Mouse (Mus musculus): Measurements from ENCODE around the gene Ptafr. TPM values are rescaled to one million over a fixed set of nuclear protein-coding genes. Genes with fewer than 3 reads are reported as not detected.

Gene Ptafr
- polyA plus RNA-seq (2014; fragmentation: Nextera tagmentation; extraction: Ambion mirVana), result 0.73 and 0.85 TPM in 2 replicates

- Histone ChIP-seq H3K4me2 (peak within 1 kb of the TSS; percentile 12; the same call in 1 of the 2 replicates), H3K36me3 (ENCODE audit: control insufficient read depth, insufficient read depth, low read length) (no peaks in the 10 kb centered on the region), H3K27ac (ENCODE audit: low read depth, low read length) (no peak within 1 kb of the TSS), H3K9me3 (ENCODE audit: control insufficient read depth, low read length) (no peaks in the 10 kb centered on the region), H3K9ac (ENCODE audit: low read depth, low read length) (no peak within 1 kb of the TSS), H3K4me1 (replicated peaks; ENCODE audit: control insufficient read depth, insufficient read depth, low read length) (peaks cover 5% of the 10 kb centered on the region), H3K4me3 (ENCODE audit: low read depth, low read length) (no peak within 1 kb of the TSS), H3K27me3 (replicated peaks; ENCODE audit: control insufficient read depth, insufficient read depth, low read length) (no peaks in the 10 kb centered on the region)
- no peak for DNase-seq (ENCODE audit: low spot score)
- ATAC-seq (replicated peaks; ENCODE audit: low FRiP score), result 0 out of 2 replicates have a peak, but pooled peaks have one; percentile 26
- WGBS, result 19% methylated on average over 4 of the region's 4 CpGs
These were observed at the start of gene Ptafr for GRCm38 (mm10) chr4:132563965-132564364. Gene Ptafr, plus strand, starts transcription at chr4:132564067.

- Histone ChIP-seq H3K9me3 (ENCODE audit: control insufficient read depth, low read length) (no peaks in the 10 kb centered on the region), H3K27me3 (replicated peaks; ENCODE audit: control insufficient read depth, insufficient read depth, low read length) (no peaks in the 10 kb centered on the region), H3K27ac (ENCODE audit: low read depth, low read length) (peak overlapping the region; percentile 82), H3K4me2 (peak overlapping the region; percentile 100), H3K36me3 (ENCODE audit: control insufficient read depth, insufficient read depth, low read length) (no peaks in the 10 kb centered on the region), H3K9ac (ENCODE audit: low read depth, low read length) (peak overlapping the region; percentile 68), H3K4me3 (ENCODE audit: low read depth, low read length) (peak overlapping the region; percentile 65), H3K4me1 (replicated peaks; ENCODE audit: control insufficient read depth, insufficient read depth, low read length) (peaks cover 24% of the 10 kb centered on the region)
- DNase-seq (ENCODE audit: low spot score) (peak; percentile 89), ATAC-seq (replicated peaks; ENCODE audit: low FRiP score) (no peak)
- under 1% methylated on average over 21 of the region's 21 CpGs for WGBS
These were observed 49.2 kb upstream of the Ptafr start for GRCm38 (mm10) chr4:132514555-132515135.

GRCm38 (mm10) chr4:132515369-132516155 is 48.3 kb upstream of the Ptafr start:
- Histone ChIP-seq H3K4me1 (replicated peaks; ENCODE audit: control insufficient read depth, insufficient read depth, low read length) (peaks cover 23% of the 10 kb centered on the region), H3K4me2 (peak overlapping the region; percentile 100), H3K4me3 (ENCODE audit: low read depth, low read length) (peak overlapping the region; percentile 65), H3K27ac (ENCODE audit: low read depth, low read length) (peak overlapping the region; percentile 82), H3K9ac (ENCODE audit: low read depth, low read length) (peak overlapping the region; percentile 68), H3K27me3 (replicated peaks; ENCODE audit: control insufficient read depth, insufficient read depth, low read length) (no peaks in the 10 kb centered on the region), H3K36me3 (ENCODE audit: control insufficient read depth, insufficient read depth, low read length) (no peaks in the 10 kb centered on the region), H3K9me3 (ENCODE audit: control insufficient read depth, low read length) (no peaks in the 10 kb centered on the region)
- ATAC-seq (replicated peaks; ENCODE audit: low FRiP score) (peak; percentile 90), DNase-seq (ENCODE audit: low spot score) (peak; percentile 77)
- WGBS, result 20% methylated on average over 22 of the region's 22 CpGs

- WGBS, result 64% methylated on average over 8 of the region's 8 CpGs
- Histone ChIP-seq H3K27ac (ENCODE audit: low read depth, low read length) (no peak overlapping the region), H3K27me3 (replicated peaks; ENCODE audit: control insufficient read depth, insufficient read depth, low read length) (no peaks in the 10 kb centered on the region), H3K4me3 (ENCODE audit: low read depth, low read length) (no peak overlapping the region), H3K36me3 (ENCODE audit: control insufficient read depth, insufficient read depth, low read length) (no peaks in the 10 kb centered on the region), H3K4me2 (no peak overlapping the region), H3K9ac (ENCODE audit: low read depth, low read length) (no peak overlapping the region), H3K9me3 (ENCODE audit: control insufficient read depth, low read length) (no peaks in the 10 kb centered on the region), H3K4me1 (replicated peaks; ENCODE audit: control insufficient read depth, insufficient read depth, low read length) (peaks cover 16% of the 10 kb centered on the region)
- DNase-seq (ENCODE audit: low spot score) (no peak), ATAC-seq (replicated peaks; ENCODE audit: low FRiP score) (no peak)
These were observed 45.8 kb upstream of the Ptafr start for GRCm38 (mm10) chr4:132518066-132518465.

GRCm38 (mm10) chr4:132519188-132519587 is 44.7 kb upstream of the Ptafr start:
- H3K4me3 ChIP-seq (ENCODE audit: low read depth, low read length), result no peak overlapping the region
- peaks cover 8% of the 10 kb centered on the region for H3K4me1 ChIP-seq (replicated peaks; ENCODE audit: control insufficient read depth, insufficient read depth, low read length)
- H3K9ac ChIP-seq (ENCODE audit: low read depth, low read length), result no peak overlapping the region
- H3K27ac ChIP-seq (ENCODE audit: low read depth, low read length), result no peak overlapping the region
- WGBS, result 84% methylated on average over 3 of the region's 3 CpGs
- H3K27me3 ChIP-seq (replicated peaks; ENCODE audit: control insufficient read depth, insufficient read depth, low read length), result no peaks in the 10 kb centered on the region
- no peak overlapping the region for H3K4me2 ChIP-seq
- DNase-seq (ENCODE audit: low spot score), result no peak
- H3K9me3 ChIP-seq (ENCODE audit: control insufficient read depth, low read length), result no peaks in the 10 kb centered on the region
- H3K36me3 ChIP-seq (ENCODE audit: control insufficient read depth, insufficient read depth, low read length), result no peaks in the 10 kb centered on the region
- ATAC-seq (replicated peaks; ENCODE audit: low FRiP score), result no peak

- peak overlapping the region; percentile 25; the same call in 1 of the 2 replicates for H3K27ac ChIP-seq (ENCODE audit: low read depth, low read length)
- DNase-seq (ENCODE audit: low spot score), result no peak
These were observed 39.5 kb upstream of the Ptafr start for GRCm38 (mm10) chr4:132524321-132524741.

GRCm38 (mm10) chr4:132524808-132525207 is 39.1 kb upstream of the Ptafr start:
- peak; percentile 44 for ATAC-seq (replicated peaks; ENCODE audit: low FRiP score)
- no peak for DNase-seq (ENCODE audit: low spot score)
- H3K27ac ChIP-seq (ENCODE audit: low read depth, low read length), result peak overlapping the region; percentile 25; the same call in 1 of the 2 replicates
- no peaks in the 10 kb centered on the region for H3K27me3 ChIP-seq (replicated peaks; ENCODE audit: control insufficient read depth, insufficient read depth, low read length)
- H3K9me3 ChIP-seq (ENCODE audit: control insufficient read depth, low read length), result no peaks in the 10 kb centered on the region
- 53% methylated on average over 6 of the region's 6 CpGs for WGBS
- H3K9ac ChIP-seq (ENCODE audit: low read depth, low read length), result no peak overlapping the region
- no peak overlapping the region for H3K4me2 ChIP-seq
- H3K36me3 ChIP-seq (ENCODE audit: control insufficient read depth, insufficient read depth, low read length), result peaks cover 2% of the 10 kb centered on the region; the same call in 1 of the 2 replicates
- H3K4me1 ChIP-seq (replicated peaks; ENCODE audit: control insufficient read depth, insufficient read depth, low read length), result peaks cover 23% of the 10 kb centered on the region
- no peak overlapping the region for H3K4me3 ChIP-seq (ENCODE audit: low read depth, low read length)

More at GRCm38 (mm10) chr4:132524321-132524741, 39.5 kb upstream of the Ptafr start:
- Histone ChIP-seq H3K4me1 (replicated peaks; ENCODE audit: control insufficient read depth, insufficient read depth, low read length) (peaks cover 18% of the 10 kb centered on the region), H3K4me3 (ENCODE audit: low read depth, low read length) (no peak overlapping the region), H3K36me3 (ENCODE audit: control insufficient read depth, insufficient read depth, low read length) (no peaks in the 10 kb centered on the region), H3K27me3 (replicated peaks; ENCODE audit: control insufficient read depth, insufficient read depth, low read length) (no peaks in the 10 kb centered on the region), H3K9me3 (ENCODE audit: control insufficient read depth, low read length) (no peaks in the 10 kb centered on the region), H3K9ac (ENCODE audit: low read depth, low read length) (no peak overlapping the region), H3K4me2 (no peak overlapping the region)
- 35% methylated on average over 11 of the region's 11 CpGs for WGBS
- no peak for ATAC-seq (replicated peaks; ENCODE audit: low FRiP score)

- Histone ChIP-seq H3K4me3 (ENCODE audit: low read depth, low read length) (no peak overlapping the region), H3K9ac (ENCODE audit: low read depth, low read length) (no peak overlapping the region), H3K4me1 (replicated peaks; ENCODE audit: control insufficient read depth, insufficient read depth, low read length) (peaks cover 37% of the 10 kb centered on the region), H3K9me3 (ENCODE audit: control insufficient read depth, low read length) (no peaks in the 10 kb centered on the region), H3K27ac (ENCODE audit: low read depth, low read length) (no peak overlapping the region), H3K27me3 (replicated peaks; ENCODE audit: control insufficient read depth, insufficient read depth, low read length) (no peaks in the 10 kb centered on the region), H3K4me2 (no peak overlapping the region), H3K36me3 (ENCODE audit: control insufficient read depth, insufficient read depth, low read length) (peaks cover 14% of the 10 kb centered on the region)
- DNase-seq (ENCODE audit: low spot score) (no peak), ATAC-seq (replicated peaks; ENCODE audit: low FRiP score) (no peak)
- 44% methylated on average over 2 of the region's 2 CpGs for WGBS
These were observed 37.2 kb upstream of the Ptafr start for GRCm38 (mm10) chr4:132526678-132527077.

Measured in liver, embryonic 11.5 days (tissue).